Mouse (Mus musculus) layer of hippocampus, adult 18-20 months (tissue): ENCODE data around the gene Tmem52b. TPM values are rescaled to one million over a fixed set of nuclear protein-coding genes. Genes with fewer than 3 reads are reported as not detected.
A peak's percentile ranks its signal among the peaks of the same experiment; 100 is the strongest.
"Not testable (repeated sequence)": the region's sequence is repeated elsewhere in the genome, so short reads cannot be mapped to it uniquely, and the experiment has no call there.

ENCODE experiments used
- DNase-seq, 2 experiments: peaks; one replicate each; pipeline ENCODE4 v3.0.0; 2022; ENCODE audit warnings: low spot score in 2 of 2
- long read RNA-seq: library from polyadenylated mRNA; stranded (forward); transcript quantifications from one replicate; pipeline ENCODE4 v2.0.0, GENCODE M21; 2021
- total RNA-seq, 2 experiments: library from RNA; stranded (reverse); gene quantifications; 2 replicates each; pipeline ENCODE4 v1.2.3; 2021

The Tmem52b gene
- total RNA-seq = not detected
- long read RNA-seq = 0 reads

DNA sequence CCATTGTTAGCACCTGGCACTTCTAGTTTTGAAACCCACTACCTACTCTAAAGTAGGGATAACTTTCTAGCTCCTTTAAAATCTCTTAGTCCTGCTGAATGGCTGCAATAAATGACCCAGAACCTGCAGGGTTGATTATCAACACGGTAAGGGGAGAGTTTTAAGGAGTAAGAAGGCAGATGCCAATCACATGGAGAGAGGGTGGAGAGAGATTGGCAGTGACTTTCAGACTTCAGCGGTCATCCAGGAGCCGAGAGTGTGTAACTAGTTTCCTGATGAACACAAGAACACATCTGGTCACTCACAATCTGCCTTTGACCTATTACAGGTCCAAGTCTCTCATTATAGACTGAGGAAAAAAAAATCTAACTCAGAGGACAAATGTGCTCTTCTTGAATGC is at the start of gene Tmem52b:
Gene Tmem52b, plus strand, starts transcription at position 189 of the 400 bp plus-strand sequence.
- DNase-seq = no peak

DNA sequence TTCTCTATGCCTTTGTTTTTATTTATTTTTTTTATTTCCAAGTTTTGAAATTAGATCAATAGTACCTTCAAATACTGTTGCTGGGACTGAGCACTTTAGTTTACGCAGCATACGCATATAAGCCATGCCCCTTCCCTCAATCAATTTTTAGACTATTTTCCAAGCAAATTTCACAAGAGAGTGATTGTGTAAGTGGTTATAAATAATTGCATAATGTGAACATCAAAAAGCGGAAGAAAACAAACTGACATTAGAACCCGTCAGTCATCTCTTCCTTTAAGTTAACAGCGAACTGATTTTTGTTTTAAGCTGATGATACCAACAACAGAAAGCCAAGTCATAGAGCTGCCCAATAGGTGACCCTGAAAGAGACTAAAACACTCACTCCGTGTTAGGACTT is 41.0 kb upstream of the Tmem52b start:
- DNase-seq = no peak

DNA sequence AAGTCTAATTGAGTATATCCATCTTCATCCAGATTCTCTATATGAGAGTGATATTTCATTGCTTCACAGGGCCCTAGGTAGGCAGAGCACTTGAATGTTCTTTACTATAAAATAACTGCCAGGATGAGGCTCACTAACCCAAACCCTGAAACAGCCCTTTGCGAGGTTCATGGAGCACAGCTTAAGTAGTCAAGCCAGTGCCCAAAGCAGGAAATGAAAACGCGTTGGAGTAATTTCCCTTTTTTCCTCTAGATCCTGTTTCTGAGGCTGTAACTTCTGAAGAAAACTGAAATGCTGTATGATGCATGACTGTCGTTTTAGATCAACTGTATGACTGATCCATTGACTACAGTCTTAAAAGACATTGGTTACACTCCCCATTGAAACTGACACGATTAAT is 39.7 kb upstream of the Tmem52b start:
- DNase-seq = no peak

DNA sequence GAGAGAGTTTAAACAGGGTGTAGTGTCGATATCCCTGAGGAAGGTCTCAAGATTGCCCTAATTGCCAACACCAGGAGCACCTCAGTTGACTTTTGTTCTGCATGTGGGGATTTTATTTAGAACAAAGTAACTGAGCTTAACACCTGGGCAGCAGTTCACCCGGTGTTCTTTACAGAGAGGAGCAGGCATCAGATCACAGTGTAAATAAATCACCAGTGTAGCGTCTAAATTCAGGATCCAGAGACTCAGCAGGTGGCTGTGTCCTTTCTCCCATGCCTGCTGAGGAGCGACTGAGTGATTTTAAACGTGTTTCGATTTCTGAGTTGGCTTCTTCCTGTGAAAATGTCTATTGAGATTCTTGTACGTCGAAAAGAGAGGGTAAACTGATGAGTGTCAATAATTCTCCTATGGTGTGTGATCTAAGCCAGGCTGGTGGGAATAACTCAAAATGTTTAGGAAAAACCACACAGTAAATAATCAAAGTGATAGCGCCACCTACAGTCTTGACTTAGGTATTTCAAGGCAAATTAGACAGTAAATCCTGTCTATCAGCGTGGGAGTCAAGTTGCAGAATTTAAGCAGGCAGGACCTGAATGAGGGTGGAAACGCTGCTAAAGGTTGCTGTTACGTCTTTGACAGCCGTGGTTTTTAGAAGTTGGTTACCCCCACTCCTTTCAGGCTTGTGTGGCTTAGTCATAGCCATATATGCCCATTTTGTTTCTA is 35.8 kb upstream of the Tmem52b start:
- peak; percentile 5 to 65 for DNase-seq

DNA sequence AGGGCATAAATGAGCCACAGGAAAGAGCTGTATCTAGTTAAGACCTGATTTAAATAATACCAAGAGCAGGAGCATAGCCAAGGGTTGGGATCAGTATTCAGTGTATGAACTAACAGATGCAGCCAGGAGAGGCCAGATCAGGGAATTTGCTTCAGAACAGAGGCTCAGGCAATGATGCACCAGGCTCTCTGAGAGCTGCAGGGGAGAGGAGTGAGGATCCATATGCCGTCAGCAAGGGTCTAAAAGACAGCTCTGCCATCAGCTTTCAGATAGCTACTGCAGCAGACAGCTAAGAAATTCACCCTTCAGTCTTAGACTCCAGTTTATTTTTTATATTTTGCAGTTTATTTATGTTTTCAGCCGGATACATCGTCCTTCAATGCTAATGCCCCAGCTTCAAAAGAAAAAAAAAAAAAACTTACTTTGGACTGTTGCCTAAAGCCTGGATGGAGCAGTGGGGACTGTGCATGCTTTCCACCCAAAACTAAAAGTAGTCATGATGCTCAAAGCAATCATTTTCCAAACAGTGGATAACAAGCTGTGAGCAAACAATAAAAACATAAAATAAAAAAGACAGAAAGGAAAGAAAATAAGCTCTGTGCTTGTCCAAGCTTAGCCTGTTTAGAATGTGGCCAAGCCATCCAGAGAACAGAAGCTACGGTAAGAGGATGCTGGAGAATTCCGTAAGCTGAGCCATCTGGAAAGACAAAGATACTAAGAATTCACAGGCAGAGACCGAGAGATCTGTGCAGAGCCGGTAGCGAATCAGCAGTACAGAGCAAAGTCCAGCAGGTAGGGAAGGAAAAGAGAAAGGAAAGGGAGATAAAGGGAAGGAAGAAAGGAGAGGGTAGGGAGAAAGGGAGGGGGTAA is 32.0 kb upstream of the Tmem52b start:
- peak; percentile 25 to 68 for DNase-seq

DNA sequence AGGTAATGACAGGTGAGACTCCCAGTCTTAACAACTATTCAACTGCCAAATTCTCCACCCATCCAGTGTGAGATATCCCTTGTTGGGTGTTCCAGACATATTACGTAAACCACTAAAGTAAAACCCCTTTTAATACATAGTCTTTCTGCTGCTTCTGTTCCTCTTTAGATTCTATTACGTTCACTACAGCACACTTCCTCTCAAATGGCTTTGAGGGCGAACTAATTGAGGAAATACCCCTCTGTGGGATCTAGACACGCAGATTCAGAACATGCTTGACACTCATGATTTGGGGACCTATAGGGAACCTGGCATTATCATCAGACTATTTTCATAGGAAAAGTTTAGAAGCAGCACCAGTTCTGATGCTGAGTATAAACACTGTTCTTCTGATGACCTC is 17.4 kb upstream of the Tmem52b start:
- DNase-seq = no peak

DNA sequence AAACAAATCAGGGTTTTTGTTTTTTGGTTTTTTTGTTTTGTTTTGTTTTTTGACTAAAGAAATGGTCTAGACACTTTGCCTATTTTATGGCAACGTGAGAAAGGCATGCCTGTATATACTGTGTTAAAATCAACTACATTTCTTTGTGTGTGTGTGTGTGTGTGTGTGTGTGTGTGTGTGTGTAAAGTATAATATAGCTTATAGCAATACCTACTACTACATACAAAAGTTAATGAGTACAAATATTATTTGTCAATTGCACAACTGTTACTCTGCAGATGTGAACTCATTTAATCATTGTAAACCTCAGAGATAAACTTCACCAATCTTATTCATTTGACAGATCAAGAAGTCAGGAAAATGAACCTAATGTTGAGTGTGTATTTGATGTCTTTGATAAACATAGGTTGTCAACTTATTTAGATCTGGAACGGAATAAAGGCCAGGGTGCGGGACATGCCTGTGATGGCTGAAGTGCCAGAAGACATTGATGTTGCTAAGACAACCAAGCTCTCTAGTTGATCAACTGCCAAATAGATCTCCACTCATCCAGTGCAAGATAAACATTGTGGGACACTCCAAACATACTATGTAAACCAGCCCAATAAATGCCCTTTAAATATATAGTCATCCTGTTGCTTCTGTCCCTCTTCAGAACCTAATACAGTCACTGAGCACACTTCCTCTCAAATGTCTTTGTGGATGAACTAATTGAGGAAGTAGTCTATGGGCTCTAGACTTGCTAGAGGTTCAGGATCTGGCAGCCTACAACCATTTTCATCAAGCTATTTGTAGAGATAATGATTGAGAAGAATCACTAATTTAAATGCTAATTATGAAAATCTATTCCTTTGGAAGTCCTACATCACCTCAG is 14.8 kb upstream of the Tmem52b start:
- no peak for DNase-seq

DNA sequence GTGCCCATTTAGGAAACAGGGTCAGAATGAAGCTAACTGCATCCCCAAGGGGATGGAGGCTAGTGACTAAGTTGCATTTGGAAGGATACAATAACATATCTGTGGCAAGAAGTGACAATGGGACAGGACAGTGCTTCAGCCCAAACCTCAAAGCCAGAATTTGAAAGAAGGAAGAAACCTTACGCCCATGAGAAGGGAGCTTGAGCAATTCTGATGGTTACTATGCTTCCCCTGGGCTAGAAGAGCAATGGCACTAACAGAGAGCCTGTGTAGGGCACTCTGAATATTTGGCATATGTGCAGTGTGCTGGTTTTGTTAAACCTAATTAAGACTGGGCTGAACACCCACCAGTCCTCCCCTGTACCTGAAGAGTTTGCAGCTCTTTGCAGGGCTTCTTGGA is 12.8 kb upstream of the Tmem52b start:
- not testable (repeated sequence) for DNase-seq

DNA sequence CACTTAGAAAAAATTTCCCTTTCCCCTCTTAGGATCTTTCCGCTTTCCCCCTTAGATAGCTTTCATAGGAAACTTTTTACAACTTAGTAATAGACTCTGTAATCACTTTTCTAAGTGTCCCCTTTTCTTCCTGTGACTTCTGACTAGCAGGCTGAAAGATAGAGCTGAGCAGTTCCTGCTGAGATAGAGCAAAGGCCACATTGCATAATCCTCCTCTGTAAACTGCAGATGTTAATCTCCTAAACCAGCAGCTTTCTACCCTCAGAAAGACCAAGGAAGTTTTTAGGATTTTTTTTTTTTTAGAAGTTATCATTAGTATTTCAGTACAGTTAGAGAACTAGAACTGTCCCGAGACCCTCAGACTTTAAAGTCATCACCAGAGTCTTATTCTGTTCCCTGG is 8.9 kb upstream of the Tmem52b start:
- DNase-seq = no peak

DNA sequence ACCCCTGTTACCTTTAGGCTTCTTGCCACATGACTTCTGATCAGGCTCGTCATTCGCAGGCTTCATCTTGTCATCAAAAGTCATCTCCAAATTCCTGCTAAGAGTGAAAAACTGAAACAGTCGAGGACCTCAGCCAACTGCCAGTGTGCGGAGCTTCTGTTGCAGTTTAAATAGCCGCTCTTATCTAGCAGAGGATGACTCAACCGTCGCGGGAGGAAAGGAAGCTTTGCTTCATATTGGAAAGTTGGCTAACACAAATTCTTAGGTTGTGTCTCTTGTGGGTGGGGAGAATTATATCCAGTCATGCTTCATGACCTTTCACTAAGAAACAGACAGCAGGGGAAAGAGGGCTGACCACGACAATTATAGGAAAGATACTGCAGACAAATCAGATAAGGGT is 5.3 kb upstream of the Tmem52b start, which contains the start of gene Olr1:
Gene Olr1, minus strand, starts transcription at position 142 of the 400 bp plus-strand sequence.
- DNase-seq = no peak

DNA sequence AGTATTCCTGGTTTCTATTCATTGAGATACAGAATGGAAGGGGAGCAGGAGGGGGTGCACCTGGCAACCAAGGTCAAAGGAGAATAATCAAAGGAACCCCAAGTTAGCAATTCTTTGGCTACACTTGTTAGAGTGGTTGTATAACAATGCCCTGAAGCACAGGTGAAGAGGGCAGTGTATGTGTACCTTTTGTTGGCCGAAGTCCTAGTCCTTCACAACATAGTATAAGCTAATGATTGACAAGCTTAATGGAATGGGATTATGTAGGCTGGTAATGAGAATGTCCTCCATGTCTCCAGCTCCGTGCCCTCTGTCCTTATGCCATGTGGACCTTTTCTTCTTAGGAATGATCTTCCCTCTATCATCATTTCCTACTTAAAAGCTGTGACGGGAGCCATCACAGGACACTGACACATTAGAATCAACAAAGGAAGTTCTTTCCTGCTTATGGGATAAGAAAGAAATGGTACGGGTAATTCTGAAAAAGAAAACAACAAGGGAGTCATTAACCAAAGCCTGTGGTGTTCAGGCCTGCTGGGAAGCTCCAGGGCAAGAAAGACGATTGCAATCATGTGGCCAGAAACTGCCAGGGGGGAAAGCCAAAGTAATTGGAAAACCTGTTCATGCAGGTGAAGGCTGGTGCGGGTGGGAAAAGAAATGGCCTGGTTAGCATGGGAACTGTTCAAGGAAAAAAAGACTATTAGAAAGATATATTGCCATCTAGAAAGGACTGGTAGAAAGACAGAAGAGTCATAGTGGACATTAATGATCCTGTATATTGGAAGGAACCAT is 2.0 kb upstream of the Tmem52b start:
- DNase-seq = no peak

DNA sequence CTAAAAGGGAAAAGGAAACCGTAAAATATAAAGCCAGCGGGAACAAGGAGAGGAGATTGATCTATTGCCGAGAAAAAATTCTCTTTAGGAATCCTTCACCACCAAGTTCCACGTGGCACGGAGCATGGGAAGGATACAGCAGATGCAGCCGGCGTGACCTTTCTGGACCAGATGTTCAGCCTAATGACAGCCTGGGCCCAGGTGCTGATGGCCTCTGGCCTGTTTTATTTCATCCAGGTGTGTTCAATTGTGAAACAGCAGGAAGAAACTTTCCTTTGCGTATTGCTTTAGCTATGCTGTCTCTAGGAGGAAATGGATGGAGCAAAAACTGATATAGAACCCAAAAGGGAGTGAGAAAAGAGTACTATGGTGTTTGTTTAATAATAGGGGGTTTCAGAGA is 513 bp downstream of the Tmem52b start:
- no peak for DNase-seq

DNA sequence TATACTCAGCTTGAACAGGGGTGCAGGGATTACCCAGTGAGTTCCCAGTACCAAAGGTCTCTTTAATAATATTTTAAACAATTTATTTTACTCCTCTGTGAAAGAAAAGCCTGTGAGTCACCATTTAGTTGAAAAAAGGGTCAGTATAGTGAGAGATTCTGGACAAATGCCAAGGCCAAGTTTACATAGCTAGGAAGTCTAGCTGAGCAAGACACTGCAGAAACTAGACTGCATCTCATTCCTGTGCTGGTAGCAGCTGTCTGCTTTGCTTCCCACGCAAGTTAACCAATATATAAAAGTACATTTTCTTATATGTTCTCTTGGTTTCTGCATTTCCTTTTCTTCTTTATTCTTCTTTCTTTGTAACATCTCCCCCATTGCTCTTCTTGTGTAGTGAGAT is 1.1 kb downstream of the Tmem52b start:
- DNase-seq = no peak

DNA sequence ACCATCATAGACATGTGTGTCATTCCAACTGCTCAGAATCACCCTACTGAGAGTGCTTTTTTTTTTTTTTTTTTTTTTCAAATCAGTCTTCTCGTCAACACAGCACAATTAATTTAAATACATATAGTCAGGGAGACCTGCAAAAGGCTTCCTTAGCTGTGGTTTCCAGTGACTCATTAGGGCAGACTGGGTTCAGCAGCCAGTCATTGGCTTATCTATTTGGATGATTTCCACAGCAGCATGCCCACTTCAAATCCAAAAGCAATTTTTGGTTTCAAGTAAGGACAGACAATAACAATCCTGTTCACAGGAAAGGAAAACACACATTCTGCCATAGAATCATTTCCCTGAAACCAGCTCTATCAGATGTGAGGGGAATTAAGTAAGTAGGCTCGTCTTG is 2.0 kb downstream of the Tmem52b start:
- DNase-seq = no peak

DNA sequence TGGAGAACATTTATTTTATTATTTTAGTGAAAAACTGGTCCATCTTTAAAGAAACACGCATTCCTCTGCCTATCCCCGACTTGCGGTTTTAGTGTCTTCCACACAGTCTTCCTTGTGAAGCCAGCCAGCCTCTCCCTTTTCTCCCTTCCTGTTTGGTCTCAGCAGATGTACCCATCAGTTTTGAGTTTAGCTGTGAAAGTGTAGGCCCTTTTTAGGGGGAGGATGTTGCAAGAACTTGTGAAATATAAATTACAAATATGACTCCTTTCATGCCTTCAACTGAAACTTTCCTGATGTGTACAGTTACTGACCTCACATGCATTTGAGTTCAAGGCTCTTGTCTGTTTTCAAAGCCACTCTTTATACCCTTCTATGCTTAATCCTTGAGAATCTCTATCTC is 2.7 kb downstream of the Tmem52b start:
- no peak for DNase-seq

DNA sequence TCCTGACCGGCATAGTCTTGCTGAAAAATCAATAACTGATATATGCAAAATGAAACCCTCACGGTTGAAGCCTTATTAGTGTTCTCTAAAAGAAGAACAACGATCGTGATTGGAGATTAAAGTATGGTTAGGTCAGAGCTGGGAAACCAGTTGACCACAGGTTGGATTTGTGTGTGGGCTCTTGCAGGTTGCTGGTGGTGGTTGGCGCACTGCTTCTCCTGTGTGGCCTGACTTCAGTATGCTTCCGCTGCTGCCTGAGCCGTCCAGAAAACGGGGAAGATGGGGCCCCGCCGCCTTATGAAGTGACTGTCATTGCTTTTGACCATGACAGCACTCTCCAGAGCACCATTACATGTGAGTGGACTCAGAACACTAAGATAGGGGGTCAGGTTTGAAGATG is 4.0 kb downstream of the Tmem52b start:
- DNase-seq = no peak

DNA sequence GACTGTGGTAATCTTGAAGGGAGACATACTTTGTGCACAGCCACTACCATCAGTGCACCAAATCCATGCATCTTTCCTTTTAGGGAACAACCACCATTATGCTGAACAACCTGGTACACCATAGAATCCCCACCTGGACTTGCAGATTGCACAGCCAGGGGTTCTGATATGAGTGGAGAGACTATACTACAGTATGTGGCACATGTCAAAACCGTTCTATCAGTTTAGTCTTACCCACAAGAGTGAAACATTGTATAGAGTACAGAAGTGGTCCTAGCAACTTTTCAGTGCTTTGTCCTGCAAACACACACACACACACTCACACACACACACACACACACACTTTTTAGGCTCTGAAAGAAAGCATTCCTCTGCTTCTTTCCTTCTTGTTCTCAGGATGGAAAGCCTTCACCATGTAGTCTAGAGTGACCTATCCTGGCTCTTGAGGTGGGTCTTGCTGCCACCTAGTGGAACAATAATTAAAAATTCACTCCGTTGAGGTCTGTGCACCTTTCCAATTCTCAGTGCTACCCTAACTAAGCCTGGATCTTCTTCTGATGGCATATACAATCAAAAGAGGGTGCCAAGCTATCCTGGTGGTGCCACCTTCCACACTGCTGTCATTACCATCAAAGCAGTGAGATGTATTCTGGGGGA is 5.5 kb downstream of the Tmem52b start:
- peak in 1 of 2 experiments; percentile 78 for DNase-seq

DNA sequence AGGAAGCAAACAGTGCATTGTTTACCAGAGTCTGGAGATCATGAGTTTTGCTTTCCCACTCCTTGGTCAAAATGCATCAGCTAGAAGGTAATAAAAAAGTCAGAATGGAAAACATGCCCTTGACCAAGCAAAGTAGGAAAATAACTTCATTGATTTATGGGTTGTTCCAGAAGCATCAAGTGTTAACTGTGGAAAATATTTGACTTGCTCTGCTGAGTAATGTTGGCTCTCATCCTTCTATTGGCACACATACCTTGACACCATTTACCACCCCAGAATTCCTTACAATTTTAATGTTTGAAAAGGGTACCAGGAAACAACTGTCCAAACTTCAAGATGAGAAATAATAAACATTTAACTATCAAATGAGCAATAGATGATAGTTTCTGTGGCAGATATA is 13.7 kb downstream of the Tmem52b start:
- DNase-seq = no peak

DNA sequence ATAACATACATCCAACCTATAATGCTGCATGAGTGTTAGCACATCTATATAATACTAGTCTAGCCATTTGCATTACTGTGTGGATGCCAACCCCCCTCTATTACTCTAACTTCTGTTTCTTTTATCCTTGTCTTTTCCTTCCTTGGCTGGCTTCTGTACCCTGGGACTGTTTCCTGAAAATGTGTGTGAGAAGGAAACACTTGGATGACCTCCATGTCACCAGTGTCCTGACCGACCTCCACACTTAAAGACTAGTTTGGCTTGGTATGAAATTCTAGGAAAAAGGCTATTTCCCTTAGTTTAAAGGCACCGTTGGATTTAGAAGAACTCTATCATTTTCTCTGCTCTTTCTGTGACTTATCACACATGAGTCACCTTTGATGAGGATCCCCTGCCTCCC is 15.1 kb downstream of the Tmem52b start:
- no peak for DNase-seq

DNA sequence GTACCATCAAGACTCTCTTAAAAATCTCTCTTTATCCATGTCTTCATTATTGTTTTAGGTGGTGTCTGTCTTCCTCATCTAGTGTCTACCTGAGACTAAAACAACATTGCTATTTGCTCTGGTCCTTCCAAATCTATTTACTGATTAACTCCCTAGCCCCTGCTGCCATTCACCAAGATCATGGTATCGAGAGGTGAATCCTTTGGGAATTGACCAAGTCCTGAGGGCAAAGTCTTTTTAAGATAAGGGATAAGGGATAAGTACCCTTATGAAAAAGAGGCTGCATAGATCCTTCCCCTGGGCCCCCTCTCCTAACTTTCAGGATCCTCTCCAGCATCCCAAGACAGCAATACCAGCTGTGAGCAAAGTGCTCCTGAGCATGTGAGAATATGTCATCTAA is 17.2 kb downstream of the Tmem52b start:
- no peak for DNase-seq
